Mouse (Mus musculus) cerebellum, adult 2 months (tissue): ENCODE results near the gene Pofut1.
"Not testable (repeated sequence)": the region's sequence is repeated elsewhere in the genome, so short reads cannot be mapped to it uniquely, and the experiment has no call there.

Source experiments
- CTCF ChIP-seq: fragments of 200-500 bp; IDR thresholded peaks from 2 replicates; pipeline ENCODE4 v1.5.1; 2011; ENCODE audit warnings: low read depth, mild to moderate bottlenecking, control low read depth, low read length, moderate library complexity, borderline replicate concordance; ENCODE audit not compliant: insufficient read depth
- POLR2A ChIP-seq: fragments of 200-500 bp; IDR thresholded peaks from 2 replicates; pipeline ENCODE4 v1.6.1; 2011; ENCODE audit warnings: low read length, control low read depth, borderline replicate concordance; ENCODE audit not compliant: insufficient read depth

DNA sequence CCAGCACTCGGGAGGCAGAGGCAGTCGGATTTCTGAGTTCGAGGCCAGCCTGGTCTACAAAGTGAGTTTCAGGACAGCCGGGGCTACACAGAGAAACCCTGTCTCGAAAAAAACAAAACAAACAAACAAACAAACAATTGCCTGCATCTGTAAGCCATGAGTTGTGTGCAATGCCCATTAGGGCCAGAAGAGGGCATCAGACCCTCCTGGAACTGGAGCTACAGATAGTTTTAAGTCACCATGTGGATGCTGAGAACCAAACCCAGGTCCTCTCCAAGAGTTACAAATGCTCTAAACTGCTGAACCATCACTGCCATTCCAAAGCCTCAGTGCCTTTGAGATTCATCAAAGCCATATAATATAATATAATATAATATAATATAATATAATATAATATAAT, 35.5 kb downstream of the Pofut1 start:
- TF ChIP-seq CTCF, POLR2A: not testable (repeated sequence)
